Mouse (Mus musculus) ES-Bruce4 (cell line): ENCODE measurements around the gene Iqcf1.

Experiments
- CTCF ChIP-seq: IDR thresholded peaks from one replicate; pipeline ENCODE4 v1.8.1; 2011; ENCODE audit warnings: low read depth, low read length
- EP300 ChIP-seq: IDR thresholded peaks from 2 replicates; pipeline ENCODE4 v1.6.1; 2011; ENCODE audit warnings: low read depth, low read length; ENCODE audit not compliant: insufficient read depth
- POLR2A ChIP-seq: IDR thresholded peaks from one replicate; pipeline ENCODE4 v1.8.1; 2011; ENCODE audit warnings: low read length; ENCODE audit not compliant: insufficient read depth

DNA sequence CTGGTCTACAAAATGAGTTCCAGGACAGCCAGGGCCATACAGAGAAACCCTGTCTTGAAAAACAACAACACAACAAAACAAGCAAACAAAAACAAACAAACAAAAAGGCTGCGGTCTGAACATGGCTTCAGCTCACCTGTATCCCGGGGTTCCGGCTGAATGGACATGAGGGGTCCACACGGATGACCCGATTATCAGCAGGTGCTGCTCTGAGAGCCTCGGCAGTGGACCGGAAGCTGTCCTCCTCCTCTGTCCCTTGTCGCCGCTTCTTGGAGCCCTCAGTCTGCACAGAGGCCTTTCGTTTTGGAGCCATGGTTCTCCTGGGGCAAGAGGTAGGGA, 24.1 kb upstream of the Iqcf1 start, which contains the start of gene Rrp9:
- TF ChIP-seq POLR2A (no peak), CTCF (no peak), EP300 (no peak)
